Mouse (Mus musculus) hindbrain, postnatal 0 days (tissue): ENCODE measurements at regions not wholly inside any gene's neighbourhood (a gene's known extent, or its start where the extent isn't known, plus 50 kb on each side); places are given as distances from the start of the nearest gene placed in this dataset.

Experiments
- ATAC-seq: fragments of 200-750 bp; cut with Nextera tagmentation; 2 replicates; pipeline ENCODE4 v1.8.0; 2017; ENCODE audit warnings: mild to moderate bottlenecking, moderate TSS enrichment, moderate library complexity
- DNase-seq: peaks from one replicate; pipeline ENCODE4 v3.0.0-alpha.2; 2015; ENCODE audit warnings: low spot score
- H3K27ac ChIP-seq: fragments of 300-500 bp; sonication (generic); 2 replicates; pipeline ENCODE4 v1.5.1; 2014; ENCODE audit warnings: mild to moderate bottlenecking
- H3K27me3 ChIP-seq: fragments of 300-500 bp; sonication (generic); 2 replicates; pipeline ENCODE4 v1.6.1; 2014; ENCODE audit warnings: low read length, mixed read lengths; ENCODE audit not compliant: insufficient read depth
- H3K36me3 ChIP-seq: fragments of 300-500 bp; sonication (generic); 2 replicates; pipeline ENCODE4 v1.6.1; 2014; ENCODE audit warnings: low read length, mixed read lengths; ENCODE audit not compliant: insufficient read depth
- H3K4me1 ChIP-seq: fragments of 300-500 bp; sonication (generic); 2 replicates; pipeline ENCODE4 v1.6.1; 2014; ENCODE audit warnings: antibody characterized with exemption, low read length, mixed read lengths; ENCODE audit not compliant: insufficient read depth
- H3K4me2 ChIP-seq: fragments of 300-500 bp; sonication (generic); 2 replicates; pipeline ENCODE4 v1.6.1; 2014; ENCODE audit warnings: low read depth, mild to moderate bottlenecking, low read length, moderate library complexity, mixed read lengths
- H3K4me3 ChIP-seq: fragments of 300-500 bp; sonication (generic); 2 replicates; pipeline ENCODE4 v1.5.1; 2014; ENCODE audit warnings: low read length
- H3K9ac ChIP-seq: fragments of 300-500 bp; sonication (generic); replicated peaks from 2 replicates; pipeline ENCODE4 v1.6.1; 2014; ENCODE audit warnings: mild to moderate bottlenecking, low read length, moderate library complexity, mixed read lengths
- H3K9me3 ChIP-seq: fragments of 300-500 bp; sonication (generic); 2 replicates; pipeline ENCODE4 v1.6.1; 2016; ENCODE audit warnings: low read length, mixed read lengths
- CTCF ChIP-seq: IDR thresholded peaks from 2 replicates; pipeline ENCODE4 v1.5.1; 2016; ENCODE audit warnings: antibody characterized with exemption, control low read depth, low read depth
- WGBS: fragments of 180-500 bp; shearing (Covaris S2); extraction: QIAGEN DNeasy Blood & Tissue Kit; methylation state at CpG from one replicate; pipeline ENCODE4 v1.1.7; 2014; 5-methylcytosine and 5-hydroxymethylcytosine counted together

- no peak for DNase-seq
- 95% methylated on average over 2 of the region's 2 CpGs for WGBS
- Histone ChIP-seq H3K27ac (no peak overlapping the region), H3K9me3 (no peaks in the 10 kb centered on the region), H3K9ac (no peak overlapping the region), H3K36me3 (no peaks in the 10 kb centered on the region), H3K4me3 (no peak overlapping the region), H3K4me2 (no peak overlapping the region), H3K4me1 (no peaks in the 10 kb centered on the region), H3K27me3 (no peaks in the 10 kb centered on the region)
- no peak for ATAC-seq
- no peak for TF ChIP-seq CTCF
Measured at GRCm38 (mm10) chr12:99057521-99057920, 137.1 kb downstream of the Ttc8 start.

DNA sequence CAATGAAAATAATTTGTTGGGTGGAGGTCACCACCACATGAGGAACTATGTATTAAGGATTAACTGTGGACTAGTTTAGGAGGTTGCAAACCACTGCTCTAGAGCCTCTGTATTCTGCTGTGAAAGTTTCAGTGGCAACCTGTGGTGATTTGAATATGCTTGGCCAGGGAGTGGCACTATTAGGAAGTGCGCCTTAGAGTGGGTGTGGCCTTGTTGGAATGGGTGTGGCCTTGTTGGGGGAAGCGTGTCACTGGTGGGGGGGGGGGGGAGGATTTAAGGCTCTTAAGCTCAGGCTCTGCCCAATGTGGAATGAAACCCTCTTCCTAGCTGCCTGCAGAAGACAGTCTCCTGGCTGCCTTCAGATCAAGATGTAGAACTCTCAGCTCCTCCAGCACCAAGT, 138.5 kb downstream of the Ttc8 start:
- ATAC-seq (no peak), DNase-seq (no peak)
- H3K4me1 ChIP-seq = no peaks in the 10 kb centered on the region
- no peak overlapping the region for H3K4me2 ChIP-seq
- 77% methylated on average over 2 of the region's 2 CpGs for WGBS
- no peaks in the 10 kb centered on the region for H3K36me3 ChIP-seq
- no peaks in the 10 kb centered on the region for H3K9me3 ChIP-seq
- H3K27me3 ChIP-seq = no peaks in the 10 kb centered on the region
- no peak overlapping the region for H3K4me3 ChIP-seq
- no peak overlapping the region for H3K9ac ChIP-seq
- no peak for TF ChIP-seq CTCF
- H3K27ac ChIP-seq = no peak overlapping the region

- no peaks in the 10 kb centered on the region for H3K9me3 ChIP-seq
- no peak overlapping the region for H3K27ac ChIP-seq
- WGBS = 90% methylated on average over 4 of the region's 4 CpGs
- no peak overlapping the region for H3K9ac ChIP-seq
- no peak overlapping the region for H3K4me2 ChIP-seq
- H3K27me3 ChIP-seq = no peaks in the 10 kb centered on the region
- H3K36me3 ChIP-seq = no peaks in the 10 kb centered on the region
- no peak overlapping the region for H3K4me3 ChIP-seq
- H3K4me1 ChIP-seq = no peaks in the 10 kb centered on the region
- TF ChIP-seq CTCF = no peak
- ATAC-seq (no peak), DNase-seq (no peak)
Measured at GRCm38 (mm10) chr12:99059491-99059890, 139.1 kb downstream of the Ttc8 start.

- H3K9me3 ChIP-seq = no peaks in the 10 kb centered on the region
- no peaks in the 10 kb centered on the region for H3K27me3 ChIP-seq
- 38% methylated on average over 2 of the region's 2 CpGs for WGBS
- no peak for ATAC-seq
- no peak for TF ChIP-seq CTCF
- no peak overlapping the region for H3K27ac ChIP-seq
- no peaks in the 10 kb centered on the region for H3K36me3 ChIP-seq
- DNase-seq = no peak
- no peaks in the 10 kb centered on the region for H3K4me1 ChIP-seq
- no peak overlapping the region for H3K9ac ChIP-seq
- H3K4me2 ChIP-seq = no peak overlapping the region
- no peak overlapping the region for H3K4me3 ChIP-seq
Measured at GRCm38 (mm10) chr12:99060702-99061101, 140.3 kb downstream of the Ttc8 start.

DNA sequence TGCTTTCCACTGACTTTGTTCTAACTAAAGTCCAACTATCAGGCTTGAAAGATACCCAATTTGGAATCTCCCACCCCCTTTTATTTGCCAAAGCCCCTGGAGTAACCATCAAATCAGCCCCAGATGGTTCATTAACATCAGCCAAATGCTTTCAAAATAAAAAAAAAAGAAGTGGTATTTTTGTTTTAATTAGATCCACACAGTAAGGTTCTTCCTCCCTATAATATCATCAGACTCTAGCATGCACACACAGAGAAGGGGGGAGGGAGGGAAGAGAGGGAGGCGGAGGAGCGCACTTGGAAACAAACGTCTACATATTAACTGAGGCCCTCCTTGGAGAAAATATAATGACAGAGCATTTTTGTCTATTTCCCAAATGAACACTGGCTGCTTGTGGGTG, 143.1 kb downstream of the Ttc8 start:
- TF ChIP-seq CTCF = no peak
- H3K36me3 ChIP-seq = no peaks in the 10 kb centered on the region
- H3K9me3 ChIP-seq = no peaks in the 10 kb centered on the region
- H3K9ac ChIP-seq = no peak overlapping the region
- no peak for ATAC-seq
- no peaks in the 10 kb centered on the region for H3K27me3 ChIP-seq
- DNase-seq = no peak
- no peaks in the 10 kb centered on the region for H3K4me1 ChIP-seq
- WGBS = 65% methylated on average over 3 of the region's 3 CpGs
- H3K4me2 ChIP-seq = no peak overlapping the region
- no peak overlapping the region for H3K27ac ChIP-seq
- no peak overlapping the region for H3K4me3 ChIP-seq

DNA sequence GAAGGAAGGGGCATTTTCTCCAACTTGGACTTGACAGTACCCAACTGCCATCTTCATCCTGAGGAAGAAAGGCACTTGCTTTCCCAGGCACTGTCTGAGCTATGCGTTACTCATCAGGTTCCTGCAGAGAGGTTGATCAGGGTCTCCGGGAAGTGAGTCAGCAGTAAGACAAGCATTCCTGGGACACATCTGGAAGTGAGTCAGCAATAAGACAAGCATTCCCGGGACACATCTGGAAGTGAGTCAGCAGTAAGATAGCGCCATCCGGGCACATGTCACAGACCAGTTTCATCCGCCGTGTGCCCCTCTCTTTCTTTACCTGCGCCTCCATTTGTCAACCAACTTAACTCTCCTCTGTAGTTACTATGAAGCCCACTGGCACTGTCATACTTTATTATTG, 143.5 kb downstream of the Ttc8 start:
- Histone ChIP-seq H3K4me1 (no peaks in the 10 kb centered on the region), H3K4me3 (no peak overlapping the region), H3K9ac (no peak overlapping the region), H3K9me3 (no peaks in the 10 kb centered on the region), H3K27me3 (no peaks in the 10 kb centered on the region), H3K4me2 (no peak overlapping the region), H3K27ac (no peak overlapping the region), H3K36me3 (no peaks in the 10 kb centered on the region)
- 83% methylated on average over 8 of the region's 8 CpGs for WGBS
- ATAC-seq (no peak), DNase-seq (no peak)
- no peak for TF ChIP-seq CTCF

DNA sequence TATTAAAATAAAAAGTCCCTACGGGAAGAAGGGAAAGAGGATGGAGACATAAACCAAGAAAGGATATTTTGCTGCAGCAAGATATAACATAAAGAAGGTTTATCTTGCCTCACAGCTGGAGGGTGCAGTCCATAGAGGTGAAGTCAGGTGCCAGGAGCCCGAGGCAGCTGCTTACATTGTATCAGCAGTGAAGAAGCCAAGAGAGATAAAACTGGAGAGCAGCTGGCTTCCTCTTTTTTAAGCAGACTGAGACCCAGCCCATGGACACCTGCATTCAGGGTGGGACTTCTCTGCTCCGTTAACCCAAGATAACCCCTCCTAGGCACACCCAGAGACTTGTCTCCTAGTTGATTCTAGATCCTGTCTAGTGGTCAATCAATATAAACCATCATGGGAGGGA, 147.6 kb downstream of the Ttc8 start:
- Histone ChIP-seq H3K36me3 (no peaks in the 10 kb centered on the region), H3K27me3 (no peaks in the 10 kb centered on the region), H3K4me3 (no peak overlapping the region), H3K4me2 (no peak overlapping the region), H3K9me3 (no peaks in the 10 kb centered on the region), H3K27ac (no peak overlapping the region), H3K9ac (no peak overlapping the region), H3K4me1 (peaks cover 4% of the 10 kb centered on the region; the same call in 1 of the 2 replicates)
- DNase-seq (no peak), ATAC-seq (no peak)
- TF ChIP-seq CTCF = no peak
- WGBS = 66% methylated on average over 3 of the region's 3 CpGs
